Mouse (Mus musculus) heart, embryonic 14.5 days (tissue): ENCODE data around the gene Pacsin1. TPM values are rescaled to one million over a fixed set of nuclear protein-coding genes. Genes with fewer than 3 reads are reported as not detected.
A peak's percentile ranks its signal among the peaks of the same experiment; 100 is the strongest.
"Not testable (repeated sequence)": the region's sequence is repeated elsewhere in the genome, so short reads cannot be mapped to it uniquely, and the experiment has no call there.

Experiments used
- ATAC-seq: fragments of 200-750 bp; cut with Nextera tagmentation; 2 replicates; pipeline ENCODE4 v1.8.0; 2017; ENCODE audit warnings: low read depth, moderate TSS enrichment; ENCODE audit not compliant: insufficient number of reproducible peaks, insufficient read depth, low FRiP score
- H3K27ac ChIP-seq, 2 experiments: fragments of 200-500 bp in 1 of 2; fragments of 300-500 bp in 1 of 2; sonication (generic) in 1 of 2; replicated peaks in 1 of 2; 2 replicates each; pipeline ENCODE4 v1.5.1; 2012 to 2014; ENCODE audit warnings: low read depth in 2 of 2, low read length in 2 of 2, control low read depth in 1 of 2, mild to moderate bottlenecking in 1 of 2, mixed read lengths in 1 of 2; ENCODE audit not compliant: control insufficient read depth in 1 of 2, insufficient read depth in 1 of 2
- H3K27me3 ChIP-seq: fragments of 300-500 bp; sonication (generic); 2 replicates; pipeline ENCODE4 v1.6.1; 2014; ENCODE audit warnings: mild to moderate bottlenecking, low read length, control low read depth; ENCODE audit not compliant: control insufficient read depth, insufficient read depth
- H3K36me3 ChIP-seq: fragments of 300-500 bp; sonication (generic); 2 replicates; pipeline ENCODE4 v1.6.1; 2014; ENCODE audit warnings: mild to moderate bottlenecking, control low read depth, low read length, mixed read lengths; ENCODE audit not compliant: control insufficient read depth, insufficient read depth
- H3K4me1 ChIP-seq, 2 experiments: fragments of 200-500 bp in 1 of 2; fragments of 300-500 bp in 1 of 2; sonication (generic) in 1 of 2; 2 replicates each; pipeline ENCODE4 v1.6.1; 2012 to 2014; ENCODE audit warnings: low read length in 2 of 2, control low read depth in 1 of 2, mixed read lengths in 1 of 2; ENCODE audit not compliant: control insufficient read depth in 2 of 2, insufficient read depth in 2 of 2
- H3K4me2 ChIP-seq: fragments of 300-500 bp; sonication (generic); 2 replicates; pipeline ENCODE4 v1.6.1; 2014; ENCODE audit warnings: mild to moderate bottlenecking, low read length
- H3K4me3 ChIP-seq, 2 experiments: fragments of 200-500 bp in 1 of 2; fragments of 300-500 bp in 1 of 2; sonication (generic) in 1 of 2; 2 replicates each; pipeline ENCODE4 v1.5.1; 2012 to 2014; ENCODE audit warnings: low read length in 2 of 2, mild to moderate bottlenecking in 2 of 2, control low read depth in 1 of 2, low read depth in 1 of 2, moderate library complexity in 1 of 2; ENCODE audit not compliant: control insufficient read depth in 1 of 2, insufficient read depth in 1 of 2
- H3K9ac ChIP-seq: fragments of 300-500 bp; sonication (generic); 2 replicates; pipeline ENCODE4 v1.6.1; 2014; ENCODE audit warnings: mild to moderate bottlenecking, low read length
- H3K9me3 ChIP-seq: fragments of 300-500 bp; sonication (generic); 2 replicates; pipeline ENCODE4 v1.6.1; 2016; ENCODE audit warnings: low read length, control low read depth; ENCODE audit not compliant: control insufficient read depth
- WGBS: fragments of 180-500 bp; shearing (Covaris S2); extraction: QIAGEN DNeasy Blood & Tissue Kit; methylation state at CpG from one replicate; pipeline ENCODE4 v1.1.7; 2014; 5-methylcytosine and 5-hydroxymethylcytosine counted together
- polyA plus RNA-seq: library from polyadenylated mRNA; unstranded; fragments of >200 nt; fragmentation: Nextera tagmentation; extraction: Ambion mirVana; gene quantifications from 2 replicates; pipeline ENCODE4 v1.2.1, GENCODE M21; 2014

Pacsin1 gene
- polyA plus RNA-seq, 1 experiment from 2014 or later = 0.43 TPM

- H3K9ac ChIP-seq = no peak overlapping the region
- peaks cover 32% of the 10 kb centered on the region for H3K36me3 ChIP-seq
- H3K4me2 ChIP-seq = no peak overlapping the region
- H3K4me3 ChIP-seq = no peak overlapping the region
- no peak overlapping the region for H3K27ac ChIP-seq
- no peaks in the 10 kb centered on the region for H3K27me3 ChIP-seq
- peaks cover 2 to 12% of the 10 kb centered on the region in 2 experiments; a peak in 3 of 4 replicates for H3K4me1 ChIP-seq
- no peaks in the 10 kb centered on the region for H3K9me3 ChIP-seq
- no peak for ATAC-seq
- WGBS = 43% methylated on average over 5 of the region's 5 CpGs
Measured at GRCm38 (mm10) chr17:27627451-27627850, 27.9 kb upstream of the Pacsin1 start.

DNA sequence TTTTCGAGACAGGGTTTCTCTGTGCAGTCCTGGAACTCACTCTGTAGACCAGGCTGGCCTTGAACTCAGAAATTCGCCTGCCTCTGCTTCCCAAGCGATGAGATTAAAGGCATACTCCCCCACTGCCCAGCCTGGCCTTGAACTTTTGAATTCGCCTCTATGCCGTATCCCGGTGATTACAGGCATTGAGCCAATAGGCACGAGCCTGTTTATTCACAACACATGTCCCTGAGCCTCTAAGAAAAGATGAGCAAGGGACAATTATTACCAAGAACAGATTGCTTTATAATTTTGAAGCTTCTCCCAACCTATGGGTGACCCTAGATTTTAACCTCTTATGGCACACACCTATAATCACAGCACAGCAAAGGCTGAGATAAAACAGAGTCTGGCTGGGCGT is 26.9 kb upstream of the Pacsin1 start:
- H3K27me3 ChIP-seq = no peaks in the 10 kb centered on the region
- WGBS = 92% methylated on average over 8 of the region's 8 CpGs
- ATAC-seq = no peak
- no peak overlapping the region for H3K27ac ChIP-seq
- H3K36me3 ChIP-seq = peaks cover 41% of the 10 kb centered on the region
- H3K9ac ChIP-seq = no peak overlapping the region
- peaks cover 4 to 21% of the 10 kb centered on the region in 2 experiments; a peak in 3 of 4 replicates for H3K4me1 ChIP-seq
- H3K9me3 ChIP-seq = no peaks in the 10 kb centered on the region
- no peak overlapping the region for H3K4me3 ChIP-seq
- H3K4me2 ChIP-seq = no peak overlapping the region

- Histone ChIP-seq H3K9ac (no peak overlapping the region), H3K4me1 (peaks cover 6 to 26% of the 10 kb centered on the region in 2 experiments; a peak in 3 of 4 replicates), H3K4me2 (no peak overlapping the region), H3K36me3 (peaks cover 47% of the 10 kb centered on the region), H3K9me3 (no peaks in the 10 kb centered on the region), H3K27me3 (no peaks in the 10 kb centered on the region), H3K27ac (no peak overlapping the region), H3K4me3 (no peak overlapping the region)
- ATAC-seq = no peak
- 61% methylated on average over 2 of the region's 2 CpGs for WGBS
Measured at GRCm38 (mm10) chr17:27629249-27630020, 25.9 kb upstream of the Pacsin1 start.

GRCm38 (mm10) chr17:27634871-27635574 is 20.3 kb upstream of the Pacsin1 start, which contains the start of gene RPS10-NUDT3:
TSS of gene RPS10-NUDT3 (minus strand) at chr17:27635222.
- under 1% methylated on average over 62 of the region's 72 CpGs for WGBS
- peaks cover 13 to 29% of the 10 kb centered on the region in 2 experiments; a peak in 3 of 4 replicates for H3K4me1 ChIP-seq
- H3K9ac ChIP-seq = peak within 1 kb of the TSS; percentile 98

DNA sequence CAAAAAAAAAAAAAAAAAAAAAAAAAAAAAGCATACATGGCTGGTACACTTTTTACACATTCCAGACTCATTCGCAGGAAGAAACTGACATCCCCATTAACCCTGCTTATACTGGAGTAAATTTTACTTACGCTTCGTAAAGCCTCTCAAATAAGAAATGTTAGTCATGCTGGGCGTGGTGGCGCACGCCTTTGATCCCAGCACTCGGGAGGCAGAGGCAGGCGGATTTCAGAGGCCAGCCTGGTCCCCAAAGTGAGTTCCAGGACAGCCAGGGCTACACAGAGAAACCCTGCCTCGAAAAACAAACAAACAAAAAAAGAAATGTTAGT is 19.8 kb upstream of the Pacsin1 start:
- peak overlapping the region; percentile 38 to 69 for H3K4me3 ChIP-seq
- not testable (repeated sequence) for ATAC-seq, H3K9me3 ChIP-seq, H3K27me3 ChIP-seq
- peak overlapping the region; percentile 37 to 61; a peak in 2 of 4 replicates for H3K27ac ChIP-seq
- H3K9ac ChIP-seq = peak overlapping the region; percentile 98
- 38% methylated on average over 9 of the region's 9 CpGs for WGBS
- H3K4me2 ChIP-seq = peak overlapping the region; percentile 96
- peaks cover 35% of the 10 kb centered on the region for H3K36me3 ChIP-seq
- peaks cover 13 to 29% of the 10 kb centered on the region in 2 experiments; a peak in 3 of 4 replicates for H3K4me1 ChIP-seq

More at GRCm38 (mm10) chr17:27634871-27635574, 20.3 kb upstream of the Pacsin1 start, which contains the start of gene RPS10-NUDT3:
- H3K4me3 ChIP-seq = peak within 1 kb of the TSS; percentile 69 to 94
- peak within 1 kb of the TSS; percentile 61 to 84 for H3K27ac ChIP-seq
- H3K27me3 ChIP-seq = no peaks in the 10 kb centered on the region
- H3K4me2 ChIP-seq = peak within 1 kb of the TSS; percentile 96
- H3K36me3 ChIP-seq = peaks cover 40% of the 10 kb centered on the region
- H3K9me3 ChIP-seq = no peaks in the 10 kb centered on the region
- peak; percentile 96 for ATAC-seq

GRCm38 (mm10) chr17:27636132-27637020 is 18.9 kb upstream of the Pacsin1 start, which contains the start of gene Rps10:
TSS of gene Rps10 (minus strand) at chr17:27636669.
- H3K4me3 ChIP-seq = peak within 1 kb of the TSS; percentile 38 to 69
- no peaks in the 10 kb centered on the region for H3K27me3 ChIP-seq
- WGBS = 43% methylated on average over 18 of the region's 18 CpGs
- no peak for ATAC-seq
- peaks cover 26% of the 10 kb centered on the region for H3K36me3 ChIP-seq
- H3K9ac ChIP-seq = no peak within 1 kb of the TSS
- H3K27ac ChIP-seq = peak within 1 kb of the TSS; percentile 37 to 61; a peak in 3 of 4 replicates
- H3K4me1 ChIP-seq = peaks cover 13 to 29% of the 10 kb centered on the region in 2 experiments; a peak in 3 of 4 replicates
- no peaks in the 10 kb centered on the region for H3K9me3 ChIP-seq
- H3K4me2 ChIP-seq = peak within 1 kb of the TSS; percentile 96

DNA sequence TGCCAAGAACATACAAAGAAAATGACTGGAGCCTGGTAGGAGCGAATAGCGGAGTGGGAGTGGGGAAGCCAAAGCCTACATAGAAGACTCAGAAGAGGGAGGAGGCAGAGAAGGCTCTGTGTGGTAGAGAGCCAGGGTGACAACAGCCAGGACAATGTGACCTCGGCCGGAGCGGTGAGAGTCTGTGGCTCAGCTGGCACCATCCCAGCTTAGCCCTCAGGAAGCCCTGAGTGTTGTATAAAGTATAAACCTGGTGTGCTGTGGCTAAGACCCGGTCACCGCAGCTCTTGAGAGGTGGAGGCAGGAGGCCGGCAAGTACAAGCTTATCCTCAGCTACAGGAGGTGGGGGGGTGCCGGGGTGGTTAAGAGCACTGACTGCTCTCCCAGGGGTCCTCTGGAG is 18.0 kb upstream of the Pacsin1 start:
- Histone ChIP-seq H3K4me2 (no peak overlapping the region), H3K9ac (no peak overlapping the region), H3K27ac (peak overlapping the region in 1 of 2 experiments; percentile 37; a peak in 2 of 4 replicates), H3K4me3 (no peak overlapping the region), H3K36me3 (peaks cover 17% of the 10 kb centered on the region), H3K4me1 (peaks cover 13 to 28% of the 10 kb centered on the region in 2 experiments; a peak in 3 of 4 replicates), H3K27me3 (no peaks in the 10 kb centered on the region), H3K9me3 (no peaks in the 10 kb centered on the region)
- WGBS = 37% methylated on average over 9 of the region's 9 CpGs
- ATAC-seq = no peak
